Mouse (Mus musculus): Measurements from ENCODE around the gene As3mt. TPM values are rescaled to one million over a fixed set of nuclear protein-coding genes. Genes with fewer than 3 reads are reported as not detected.
"Not testable (repeated sequence)": the region's sequence is repeated elsewhere in the genome, so short reads cannot be mapped to it uniquely, and the experiment has no call there.

The As3mt gene
- polyA plus RNA-seq, 1 experiment = 21.9 TPM

DNA sequence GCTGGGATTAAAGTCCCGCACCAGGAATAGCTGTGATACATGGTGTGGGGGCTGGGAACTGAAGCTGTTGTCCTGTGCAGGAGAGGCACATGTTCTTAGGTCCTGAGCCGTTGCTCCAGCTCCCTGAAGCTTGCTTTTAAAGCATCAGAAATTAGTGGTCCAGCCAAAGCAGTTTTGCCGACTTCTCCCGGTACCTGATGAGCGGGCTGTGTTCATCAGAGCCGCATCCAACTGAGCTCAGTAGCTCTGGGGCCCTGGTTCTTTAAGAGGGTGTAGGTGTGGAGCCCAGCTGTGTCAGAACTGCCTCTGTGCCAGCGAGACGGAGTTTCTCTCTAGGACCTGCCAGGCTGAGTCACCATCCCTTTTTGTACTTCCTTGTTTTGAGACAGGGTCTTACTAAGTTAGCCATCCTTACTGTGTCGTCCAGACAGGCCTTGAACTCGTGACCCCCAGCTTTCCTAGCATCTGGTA, 8.2 kb upstream of the As3mt start:
- no peak for DNase-seq (ENCODE audit: low spot score)

- DNase-seq (ENCODE audit: low spot score) = no peak
Observed at GRCm38 (mm10) chr19:46701156-46701555, 6.1 kb upstream of the As3mt start.

DNA sequence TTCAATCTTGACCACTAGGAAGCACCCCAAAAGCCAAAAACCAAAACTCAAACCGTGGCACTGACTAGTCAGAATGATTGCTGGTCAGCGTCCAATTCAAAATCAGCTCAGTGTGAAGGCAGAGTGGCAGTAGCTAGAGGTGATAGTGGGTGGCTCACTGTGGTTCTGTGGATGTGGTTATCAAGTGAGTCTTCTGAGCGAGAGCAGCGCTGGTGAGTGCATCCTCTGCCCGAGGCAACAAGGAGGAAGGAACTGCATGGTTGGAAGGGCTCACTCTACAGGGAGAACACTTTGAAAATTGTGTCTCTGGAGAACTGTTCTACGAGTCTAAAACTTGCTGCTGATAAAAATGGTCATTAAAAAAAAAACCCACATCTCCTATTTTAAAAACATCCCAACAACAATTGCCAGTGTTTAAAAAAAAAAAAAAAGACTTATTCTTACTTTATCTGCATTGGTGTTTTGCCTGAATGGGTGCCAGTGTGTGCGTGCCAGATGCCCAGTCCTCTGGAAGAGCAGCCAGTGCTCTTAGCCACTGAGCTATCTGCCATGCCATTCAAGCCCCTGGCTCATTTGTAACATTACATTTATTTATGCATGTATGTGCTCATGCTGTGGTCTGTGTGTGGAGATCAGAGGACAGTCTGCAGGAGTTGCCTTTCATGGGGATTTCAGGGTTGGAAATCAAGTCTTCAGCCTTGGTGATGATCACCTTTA, 1.3 kb upstream of the As3mt start:
- no peak for DNase-seq (ENCODE audit: low spot score)

GRCm38 (mm10) chr19:46706540-46707295, 540 bp upstream of the As3mt start:
- no peak for DNase-seq (ENCODE audit: low spot score)

DNA sequence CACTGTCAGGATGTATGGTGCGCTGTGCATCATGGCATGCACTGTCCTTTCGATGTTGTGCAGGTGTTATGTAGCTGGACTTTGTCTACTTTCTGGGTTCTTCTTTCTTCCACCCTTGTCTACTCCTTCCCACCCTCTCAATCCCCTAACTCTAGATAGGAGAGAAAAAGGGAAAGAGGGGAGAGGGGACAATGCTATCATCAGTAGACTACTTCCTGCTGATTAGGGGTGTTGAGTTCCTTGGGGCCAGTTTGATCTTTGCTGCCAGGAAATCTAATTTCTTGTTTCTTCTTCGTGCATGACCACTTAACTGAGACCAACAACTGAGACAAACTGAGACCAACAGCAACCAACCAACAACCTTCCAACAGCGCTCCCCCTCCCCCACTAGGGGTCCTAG, 3.4 kb downstream of the As3mt start:
- no peak for DNase-seq (ENCODE audit: low spot score)

GRCm38 (mm10) chr19:46714234-46714633, 7.0 kb downstream of the As3mt start:
- no peak for DNase-seq (ENCODE audit: low spot score)

GRCm38 (mm10) chr19:46715016-46715415, 7.8 kb downstream of the As3mt start:
- no peak for DNase-seq (ENCODE audit: low spot score)

GRCm38 (mm10) chr19:46718150-46718549, 10.9 kb downstream of the As3mt start:
- no peak for DNase-seq (ENCODE audit: low spot score)

- DNase-seq (ENCODE audit: low spot score) = no peak
Observed at GRCm38 (mm10) chr19:46724411-46724810, 17.2 kb downstream of the As3mt start.

DNA sequence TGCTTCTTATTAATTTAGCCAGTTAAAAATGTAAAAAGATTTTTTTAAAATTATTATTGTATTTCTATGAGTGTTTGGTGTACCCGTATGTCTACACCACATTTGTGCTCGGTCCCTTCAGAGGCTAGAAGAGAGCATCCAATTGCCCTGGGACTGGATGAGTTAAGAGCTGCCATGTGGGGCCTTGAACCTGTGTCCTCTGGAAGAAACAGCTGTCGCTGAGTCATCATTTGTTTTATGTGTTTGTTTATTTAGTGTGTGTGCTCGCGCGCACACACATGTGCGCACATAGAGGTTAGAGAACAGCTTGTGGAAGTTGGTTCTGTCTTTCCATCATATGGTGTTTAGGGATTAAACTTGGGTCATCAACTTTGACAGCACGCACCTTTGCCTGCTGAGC, 18.9 kb downstream of the As3mt start:
- DNase-seq (ENCODE audit: low spot score) = no peak

DNA sequence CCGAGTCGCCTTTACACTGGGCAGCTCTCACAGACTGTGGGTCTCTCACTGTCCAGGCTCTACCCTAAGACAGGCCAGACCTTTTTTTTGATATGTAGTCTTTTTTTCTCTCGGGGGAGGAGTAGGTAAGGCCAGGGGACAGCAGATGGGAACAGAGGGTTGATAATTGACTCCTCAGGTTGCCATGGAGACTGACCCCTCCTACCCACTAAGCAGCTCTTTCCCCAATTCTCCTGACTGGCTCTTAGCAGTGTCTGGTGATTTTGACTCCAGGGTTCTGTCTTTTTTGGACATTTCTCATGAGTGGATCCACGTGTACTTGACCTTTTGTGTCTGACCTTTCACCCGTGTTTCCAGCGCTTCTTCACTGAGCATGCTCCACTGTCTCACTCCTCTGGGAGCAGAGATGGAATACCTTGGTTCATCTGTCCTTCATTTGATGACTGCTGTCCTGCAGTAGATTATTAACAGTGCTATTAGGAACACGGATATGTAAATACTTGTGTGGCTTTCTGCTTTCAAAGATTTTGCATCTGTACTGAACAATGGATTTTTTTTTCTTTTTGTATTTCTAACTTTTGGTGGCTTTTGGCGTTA, 20.0 kb downstream of the As3mt start:
- DNase-seq (ENCODE audit: low spot score) = no peak

DNA sequence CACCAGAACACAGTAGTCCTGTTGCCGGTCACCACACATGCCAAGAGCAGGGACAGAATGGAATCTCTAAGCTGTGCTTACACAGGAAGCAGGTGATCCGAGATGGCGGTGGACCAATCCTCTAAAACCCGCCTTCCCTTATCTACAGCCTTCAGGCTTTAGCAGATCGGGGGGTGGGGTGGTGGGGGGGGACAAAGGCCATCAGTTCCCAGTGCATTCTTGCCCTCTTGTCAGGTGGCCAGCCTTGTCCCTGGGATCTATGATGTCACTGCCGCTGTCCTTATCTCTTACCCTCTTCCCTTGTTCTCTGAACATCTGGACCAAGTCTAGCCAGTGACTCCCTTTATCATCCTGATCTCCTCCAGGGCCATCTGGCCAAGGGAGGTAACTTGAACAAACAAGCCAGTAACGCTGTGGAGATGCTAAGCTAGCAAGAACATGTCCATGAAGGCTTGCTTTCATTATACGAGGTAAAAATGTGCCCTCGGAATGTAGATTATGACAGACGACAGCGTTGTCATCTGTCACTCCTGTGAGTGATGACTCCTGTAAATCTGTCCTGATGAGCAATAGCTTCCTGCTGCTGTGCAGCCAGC, 20.8 kb downstream of the As3mt start:
- no peak for DNase-seq (ENCODE audit: low spot score)

GRCm38 (mm10) chr19:46728909-46729308, 21.7 kb downstream of the As3mt start:
- DNase-seq (ENCODE audit: low spot score) = no peak

DNA sequence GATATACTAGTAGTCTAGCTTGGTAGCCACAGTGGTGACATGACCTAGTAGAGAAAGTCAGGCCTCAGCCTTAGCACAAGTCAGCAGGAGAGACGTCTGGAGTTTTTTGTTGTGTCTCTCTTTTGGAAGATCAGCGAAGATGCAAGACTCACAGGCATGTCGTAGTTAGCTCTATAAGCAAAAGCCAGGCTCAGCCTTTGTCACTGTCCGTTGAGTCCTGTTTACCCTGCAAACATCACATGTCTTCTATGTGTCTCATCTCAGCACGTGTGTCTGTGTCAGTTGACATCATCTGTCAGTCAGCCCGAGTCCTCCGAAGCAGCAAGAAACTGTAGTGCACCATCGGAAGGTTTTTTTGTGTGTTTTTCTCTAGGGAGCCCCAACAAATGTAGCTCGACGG, 24.1 kb downstream of the As3mt start:
- DNase-seq (ENCODE audit: low spot score) = no peak

GRCm38 (mm10) chr19:46732673-46733072, 25.4 kb downstream of the As3mt start:
- not testable (repeated sequence) for DNase-seq (ENCODE audit: low spot score)

DNA sequence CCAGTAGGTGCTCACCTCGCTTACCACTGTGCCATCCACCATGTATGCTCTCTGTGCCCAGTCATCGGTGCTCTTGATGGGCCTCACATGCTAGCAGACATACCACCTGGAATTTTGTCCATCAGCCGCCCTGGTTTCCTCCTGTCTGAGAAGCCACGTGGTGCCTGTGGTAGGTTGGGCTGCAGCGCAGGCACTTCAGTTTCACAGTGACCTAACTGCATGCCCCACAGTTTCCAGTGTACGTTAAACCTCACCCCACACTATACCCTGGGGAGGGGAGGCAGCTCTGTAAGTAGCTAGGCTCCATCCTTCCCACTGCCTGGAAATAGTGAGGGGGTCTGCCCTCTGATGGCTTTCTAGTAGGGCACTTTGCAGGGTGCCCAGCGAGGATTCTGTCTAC, 26.4 kb downstream of the As3mt start:
- DNase-seq (ENCODE audit: low spot score) = no peak

DNA sequence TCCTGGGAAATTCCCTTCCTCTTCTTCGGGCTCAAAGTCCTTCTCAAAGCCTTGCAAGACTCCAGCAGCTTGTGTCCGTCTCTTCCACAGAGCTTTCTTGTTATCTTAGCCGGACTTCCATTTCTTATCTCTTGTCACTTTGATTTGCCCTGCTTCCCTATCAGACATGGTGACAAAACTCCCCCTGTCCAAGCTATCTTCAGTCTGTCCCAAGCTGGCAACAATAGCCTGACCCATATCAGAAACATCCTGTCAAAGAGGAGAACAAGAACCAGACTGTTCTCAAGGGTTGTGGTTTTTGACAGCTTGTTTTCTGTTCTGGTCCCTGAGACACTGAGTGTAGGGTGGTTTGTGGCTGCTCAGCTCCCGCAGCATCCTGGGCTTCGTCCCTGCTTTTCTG, 28.0 kb downstream of the As3mt start:
- no peak for DNase-seq (ENCODE audit: low spot score)

GRCm38 (mm10) chr19:46737106-46737505, 29.8 kb downstream of the As3mt start:
- no peak for DNase-seq (ENCODE audit: low spot score)

GRCm38 (mm10) chr19:46740341-46741008, 33.2 kb downstream of the As3mt start:
- DNase-seq (ENCODE audit: low spot score) = no peak

DNA sequence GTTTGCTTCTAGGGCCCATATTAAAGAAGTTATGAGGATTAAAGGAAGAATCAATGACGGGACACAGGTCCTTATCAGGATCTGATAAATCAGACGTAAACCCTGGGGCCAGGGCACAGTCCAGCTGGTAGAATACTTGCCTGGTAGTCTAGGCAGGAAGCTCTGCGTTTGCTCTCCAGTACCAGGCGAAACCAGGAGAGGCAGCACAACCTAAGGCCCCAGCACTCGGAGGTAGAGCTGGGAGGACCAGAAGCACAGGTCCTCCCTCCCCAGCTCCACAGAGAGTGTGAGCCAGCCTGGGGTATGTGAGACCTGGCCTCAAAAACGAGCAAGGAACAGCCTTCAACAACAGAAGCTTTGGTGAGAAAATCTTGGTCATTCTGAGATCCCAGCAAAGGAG, 34.3 kb downstream of the As3mt start:
- no peak for DNase-seq (ENCODE audit: low spot score)

GRCm38 (mm10) chr19:46744681-46745080, 37.4 kb downstream of the As3mt start:
- DNase-seq (ENCODE audit: low spot score) = no peak

- no peak for DNase-seq (ENCODE audit: low spot score)
Observed at GRCm38 (mm10) chr19:46747799-46748198, 40.5 kb downstream of the As3mt start.
